Mouse (Mus musculus) bone marrow macrophage, adult 2 months (primary cell): ENCODE data around the gene Spint4. TPM values are rescaled to one million over a fixed set of nuclear protein-coding genes. Genes with fewer than 3 reads are reported as not detected.

Experiments used
- H3K27ac ChIP-seq: 2 replicates; pipeline ENCODE4 v1.5.1; 2012; ENCODE audit warnings: low read depth, low read length; ENCODE audit not compliant: insufficient read depth
- H3K4me1 ChIP-seq: 2 replicates; pipeline ENCODE4 v1.6.1; 2012; ENCODE audit warnings: low read length; ENCODE audit not compliant: control insufficient read depth, insufficient read depth
- H3K4me3 ChIP-seq: 2 replicates; pipeline ENCODE4 v1.5.1; 2012; ENCODE audit warnings: mild to moderate bottlenecking, low read length, moderate library complexity; ENCODE audit not compliant: insufficient read depth
- CTCF ChIP-seq: IDR thresholded peaks from 2 replicates; pipeline ENCODE4 v1.5.1; 2012; ENCODE audit warnings: low read depth, mild to moderate bottlenecking, low read length, moderate library complexity
- POLR2A ChIP-seq: IDR thresholded peaks from 2 replicates; pipeline ENCODE4 v1.6.1; 2012; ENCODE audit warnings: mild to moderate bottlenecking, low read depth, low read length, borderline replicate concordance
- polyA plus RNA-seq: library from polyadenylated mRNA; stranded (reverse); fragments of >200 nt; gene quantifications from 2 replicates; pipeline ENCODE4 v1.2.4, GENCODE M21; 2012; ENCODE audit not compliant: missing spikeins, insufficient read depth, insufficient read length

Gene Spint4
- polyA plus RNA-seq, 1 experiment, result not detected

DNA sequence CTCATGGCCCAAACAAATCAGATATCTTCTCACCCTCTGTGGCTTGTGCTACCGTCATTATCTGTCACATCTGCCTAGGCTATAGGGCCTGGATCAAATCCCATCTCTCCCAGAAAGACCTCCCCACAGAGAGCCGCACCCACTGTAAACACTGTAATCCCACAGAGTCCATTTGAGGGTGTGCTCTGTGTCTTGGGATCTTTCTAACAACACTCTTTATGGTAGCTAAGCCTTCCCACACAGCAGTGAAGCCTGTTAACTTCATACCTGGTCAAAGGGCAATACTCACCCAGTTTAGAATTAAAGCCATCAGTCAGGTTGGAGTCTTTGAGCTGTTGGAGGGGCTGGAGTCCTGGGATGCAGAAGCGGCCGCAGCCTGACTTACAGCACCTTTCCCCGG is 33.4 kb downstream of the Spint4 start:
- no peak overlapping the region for H3K27ac ChIP-seq
- H3K4me3 ChIP-seq, result no peak overlapping the region
- TF ChIP-seq CTCF (no peak), POLR2A (no peak)
- no peaks in the 10 kb centered on the region for H3K4me1 ChIP-seq

DNA sequence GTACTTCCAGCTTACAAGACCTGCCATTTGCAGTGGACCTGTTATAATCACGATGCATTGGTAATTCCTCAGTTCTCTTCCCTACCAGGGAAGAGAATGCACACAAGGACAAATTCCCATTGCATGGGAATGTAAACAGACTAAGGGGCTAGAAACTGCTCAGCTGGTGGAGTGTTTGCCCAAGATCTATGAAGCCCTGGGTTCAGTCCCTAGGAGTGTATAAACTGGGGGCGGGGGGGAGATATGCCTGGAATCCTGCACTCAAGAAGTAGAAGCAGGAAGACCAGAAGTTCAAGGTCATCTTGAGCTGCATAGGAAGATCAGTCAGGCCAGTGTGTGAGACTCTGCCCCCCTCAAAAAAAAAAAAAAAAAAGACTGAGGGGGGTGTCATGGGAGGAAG is 35.0 kb downstream of the Spint4 start:
- Histone ChIP-seq H3K4me1 (no peaks in the 10 kb centered on the region), H3K27ac (no peak overlapping the region), H3K4me3 (no peak overlapping the region)
- TF ChIP-seq CTCF (no peak), POLR2A (no peak)

DNA sequence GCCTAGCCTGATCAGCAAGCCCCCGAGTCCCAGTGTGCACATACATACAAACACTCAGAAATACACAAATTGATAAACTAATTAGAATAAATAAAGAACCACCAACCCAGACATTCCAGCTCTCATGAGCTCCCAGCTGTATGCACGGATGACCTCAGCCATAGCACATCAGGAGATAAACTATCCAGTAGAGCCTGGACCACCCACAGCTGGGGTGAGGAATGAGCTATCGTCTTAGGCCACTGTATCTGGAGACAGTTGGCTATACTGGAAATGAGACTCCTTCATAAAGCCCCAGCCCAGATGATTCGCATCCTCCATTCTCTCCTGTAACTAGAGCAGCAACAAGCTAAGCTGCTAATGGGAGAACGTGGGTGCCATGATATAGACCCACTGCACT is 36.5 kb downstream of the Spint4 start:
- Histone ChIP-seq H3K27ac (no peak overlapping the region), H3K4me1 (no peaks in the 10 kb centered on the region), H3K4me3 (no peak overlapping the region)
- TF ChIP-seq POLR2A (no peak), CTCF (no peak)

DNA sequence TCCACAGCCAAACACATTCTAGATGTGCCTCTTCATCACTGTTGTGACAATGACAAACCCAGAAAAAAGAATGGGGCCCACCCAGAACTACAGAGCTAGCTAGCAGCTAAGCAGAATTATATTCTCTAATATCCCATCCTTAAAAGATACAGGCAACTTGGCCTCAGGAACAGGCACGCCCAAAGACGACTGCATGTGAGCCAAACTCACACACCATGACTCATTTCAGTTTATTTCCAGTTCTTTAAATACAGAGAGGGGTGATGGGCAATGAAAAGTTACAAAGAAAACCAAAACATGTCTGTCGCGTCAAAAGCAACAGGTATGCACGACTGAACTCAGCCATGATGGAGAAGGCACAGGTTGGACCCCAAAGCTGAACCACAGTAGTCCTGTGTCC is 37.1 kb downstream of the Spint4 start:
- TF ChIP-seq POLR2A (no peak), CTCF (no peak)
- Histone ChIP-seq H3K27ac (no peak overlapping the region), H3K4me3 (no peak overlapping the region), H3K4me1 (no peaks in the 10 kb centered on the region)

DNA sequence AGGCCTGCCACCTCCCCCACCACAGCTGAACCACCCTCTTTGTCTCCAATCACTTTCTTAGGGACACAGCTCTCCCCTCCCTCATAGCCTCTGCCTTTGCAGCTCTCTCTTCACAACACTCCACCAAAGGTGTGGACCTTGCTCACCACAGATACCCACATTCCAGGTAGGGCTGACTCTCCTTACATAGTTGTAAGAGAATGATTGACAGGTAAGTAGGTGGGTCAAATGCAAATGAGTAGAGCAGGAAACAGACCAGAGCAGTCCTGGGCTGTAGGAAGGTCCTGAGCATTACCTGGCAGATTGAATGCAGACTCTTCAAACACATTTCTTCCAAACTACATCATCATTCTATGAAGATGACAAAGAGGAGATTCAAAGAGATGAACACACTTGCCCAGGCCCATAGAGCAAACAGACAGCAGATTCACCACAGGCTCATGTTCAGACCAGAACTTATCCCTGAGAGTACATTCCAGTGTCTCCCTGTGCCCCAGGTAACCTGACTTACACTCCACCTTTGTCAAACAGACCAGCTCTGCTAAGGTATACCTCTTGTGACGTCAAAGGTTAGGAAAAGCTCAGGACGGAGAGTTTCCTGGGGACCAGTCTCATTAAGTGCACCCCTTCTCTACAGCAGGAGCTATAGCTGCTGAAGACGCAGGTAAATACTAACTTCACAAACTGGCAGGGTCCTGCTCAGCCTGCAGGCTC is 39.2 kb downstream of the Spint4 start:
- Histone ChIP-seq H3K4me3 (no peak overlapping the region), H3K4me1 (no peaks in the 10 kb centered on the region), H3K27ac (no peak overlapping the region)
- TF ChIP-seq CTCF, result no peak

DNA sequence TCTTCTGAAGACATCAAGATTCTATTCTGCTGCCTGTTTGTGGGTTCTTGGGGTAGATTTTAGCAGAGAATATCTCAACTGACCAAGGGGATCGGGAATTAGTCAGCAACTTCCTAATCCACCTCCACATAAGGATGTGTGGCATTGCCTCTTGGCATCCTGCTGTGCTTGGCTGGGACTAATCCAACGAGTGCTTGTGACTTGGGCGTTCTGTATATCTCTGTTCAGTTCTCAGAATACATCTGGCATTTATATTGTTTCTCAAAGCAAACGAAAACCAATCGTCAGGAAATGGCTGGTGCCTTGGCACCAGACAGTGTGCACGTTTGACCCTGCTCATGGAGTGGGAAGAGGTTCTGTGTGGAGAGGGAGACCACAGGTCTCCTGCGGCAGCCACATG is 41.6 kb downstream of the Spint4 start:
- Histone ChIP-seq H3K27ac (no peak overlapping the region), H3K4me3 (no peak overlapping the region), H3K4me1 (peaks cover 1% of the 10 kb centered on the region)
- no peak for TF ChIP-seq CTCF
- TF ChIP-seq POLR2A, result no peak

DNA sequence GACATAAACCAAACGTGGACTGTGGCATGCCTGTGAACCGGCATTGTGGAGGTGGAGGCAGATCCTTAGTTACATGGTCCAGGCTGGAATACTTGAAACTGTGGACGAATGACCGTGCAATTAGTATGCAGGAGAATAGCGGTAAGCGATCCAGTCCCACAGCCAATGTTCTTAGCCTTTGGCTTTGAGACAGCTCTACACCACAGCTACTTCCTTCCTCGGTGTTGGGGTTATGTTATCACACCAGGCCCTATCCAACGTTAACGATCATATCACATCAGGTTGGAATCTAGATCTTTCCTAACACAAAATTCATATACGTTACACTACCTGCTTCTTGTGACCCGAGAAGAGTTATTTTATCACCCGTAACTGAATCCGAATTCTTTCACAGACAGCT is 46.7 kb downstream of the Spint4 start:
- peak overlapping the region; percentile 96 for H3K4me3 ChIP-seq
- TF ChIP-seq POLR2A, result no peak
- no peak overlapping the region for H3K27ac ChIP-seq
- H3K4me1 ChIP-seq, result peaks cover 21% of the 10 kb centered on the region

DNA sequence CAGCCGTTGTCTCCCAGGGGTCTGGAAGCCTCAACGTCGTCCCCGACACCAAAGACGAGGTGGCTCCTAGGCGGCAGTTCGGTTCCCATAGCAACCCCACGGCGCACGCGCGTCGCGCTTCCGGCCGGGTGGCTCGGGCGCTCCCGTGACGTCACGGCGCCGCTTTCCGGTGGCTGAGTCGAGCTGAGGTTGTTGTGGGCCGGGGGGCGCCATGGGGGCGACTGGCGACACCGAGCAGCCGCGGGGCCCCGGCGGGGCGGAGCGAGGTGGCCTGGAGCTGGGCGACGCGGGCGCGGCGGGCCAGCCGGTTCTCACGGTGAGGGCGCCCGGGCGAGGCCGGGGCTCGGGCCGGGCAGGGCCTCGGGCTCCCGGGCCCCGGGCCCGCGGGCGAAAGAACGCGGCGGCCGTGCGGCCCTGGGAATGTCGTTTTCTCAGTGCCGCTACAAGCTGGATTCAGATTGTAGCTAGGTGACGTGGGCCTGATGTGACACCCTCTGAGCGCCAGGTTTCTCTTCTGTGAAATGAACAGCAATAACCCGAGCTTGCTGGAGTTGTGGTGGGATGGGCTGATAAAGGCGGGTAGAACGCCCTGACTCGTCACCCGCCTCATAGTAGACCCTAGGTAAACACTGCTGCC is 47.7 kb downstream of the Spint4 start, which contains the start of the genes Wfdc3 and Dnttip1:
Wfdc3 (minus strand) TSS at position 89 of the 637 bp plus-strand sequence.
Dnttip1 (plus strand) TSS at position 141 of the 637 bp plus-strand sequence.
- peak within 1 kb of the TSS; percentile 25; the same call in 1 of the 2 replicates for H3K27ac ChIP-seq
- TF ChIP-seq CTCF, result no peak
- TF ChIP-seq POLR2A, result no peak
- H3K4me3 ChIP-seq, result peak within 1 kb of the TSS; percentile 96
- peaks cover 21% of the 10 kb centered on the region for H3K4me1 ChIP-seq

DNA sequence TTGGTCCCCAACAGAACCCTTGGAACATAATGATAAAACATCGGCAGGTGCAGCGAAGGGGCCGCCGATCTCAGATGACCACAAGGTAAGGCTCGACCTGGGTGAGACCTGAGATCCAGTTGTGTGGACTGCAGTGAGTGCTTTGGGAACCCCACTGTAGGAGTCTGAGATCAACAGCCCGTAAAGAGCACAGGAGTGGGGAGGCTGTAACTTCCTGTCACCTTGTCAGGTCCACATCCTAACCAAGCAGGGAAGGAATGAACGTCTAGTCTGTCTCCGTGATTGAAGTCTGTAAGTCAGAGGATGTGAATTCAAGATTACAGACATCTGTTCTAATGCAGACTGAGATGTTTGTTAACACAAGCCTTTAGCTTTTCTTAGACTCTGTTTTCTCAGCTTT is 48.4 kb downstream of the Spint4 start:
- Histone ChIP-seq H3K4me3 (peak overlapping the region; percentile 96), H3K4me1 (peaks cover 21% of the 10 kb centered on the region), H3K27ac (no peak overlapping the region)
- TF ChIP-seq CTCF (no peak), POLR2A (no peak)

DNA sequence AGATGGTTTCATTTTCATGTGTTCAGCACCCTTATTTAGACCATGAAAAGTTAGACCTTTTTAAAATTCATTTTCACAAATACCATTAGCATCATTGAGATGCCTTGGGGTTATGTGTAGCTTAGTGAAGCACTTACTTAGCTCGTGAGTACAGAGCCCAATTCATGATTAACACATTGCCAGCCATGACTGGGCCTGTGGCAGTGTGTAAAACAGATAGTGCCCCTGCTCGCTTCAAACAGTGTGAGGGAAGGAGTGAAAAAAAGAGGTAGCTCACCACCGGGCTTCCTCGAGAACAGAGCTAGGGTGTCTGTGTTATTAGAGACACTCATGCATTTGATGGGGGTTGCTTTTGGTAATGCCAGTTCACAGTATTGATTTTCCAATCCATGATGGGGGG is 49.9 kb downstream of the Spint4 start:
- Histone ChIP-seq H3K27ac (peak overlapping the region; percentile 17), H3K4me1 (peaks cover 21% of the 10 kb centered on the region), H3K4me3 (no peak overlapping the region)
- TF ChIP-seq CTCF, result no peak

DNA sequence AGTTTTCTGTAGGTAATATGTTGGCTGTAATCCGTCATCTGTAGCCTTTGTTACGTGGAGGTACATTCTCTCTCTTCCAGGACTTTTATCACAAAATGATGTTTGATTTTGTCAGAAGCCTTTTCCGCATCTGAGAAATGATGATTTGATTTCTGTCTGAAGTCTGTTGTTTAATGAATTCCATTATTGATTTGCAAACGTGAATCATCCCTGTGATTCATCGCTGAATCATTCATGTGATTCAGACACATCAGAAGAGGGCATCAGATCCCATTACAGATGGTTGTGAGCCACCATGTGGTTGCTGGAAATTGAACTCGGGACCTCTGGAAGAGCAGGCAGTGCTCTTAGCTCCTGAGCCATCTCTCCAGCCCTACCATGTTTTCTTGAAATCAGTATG is 50.7 kb downstream of the Spint4 start:
- Histone ChIP-seq H3K4me1 (peaks cover 21% of the 10 kb centered on the region), H3K27ac (peak overlapping the region; percentile 17)

More for the DNA sequence above, 50.7 kb downstream of the Spint4 start:
- H3K4me3 ChIP-seq, result no peak overlapping the region
- TF ChIP-seq POLR2A, result no peak
- TF ChIP-seq CTCF, result no peak

Other genes starting within 250 kb of the Spint4 start
- gene Sys1, start 241.5 kb upstream of the Spint4 start, polyA plus RNA-seq, result 33.3 and 33.9 TPM in 2 replicates
- gene Gm20458, start 237.5 kb upstream of the Spint4 start, polyA plus RNA-seq, result not detected in 2 replicates
- gene Trp53tg5, start 224.8 kb upstream of the Spint4 start, polyA plus RNA-seq, result not detected in 2 replicates
- gene Dbndd2, start 212.4 kb upstream of the Spint4 start, polyA plus RNA-seq, result 67.6 and 75.8 TPM in 2 replicates
- gene Pigt, start 201.0 kb upstream of the Spint4 start, polyA plus RNA-seq, result 58.5 and 80.9 TPM in 2 replicates
- gene Wfdc2, start 136.1 kb upstream of the Spint4 start, polyA plus RNA-seq, result not detected in 2 replicates
- gene Spint3, start 125.0 kb upstream of the Spint4 start, polyA plus RNA-seq, result not detected in 2 replicates
- not detected in 2 replicates for gene Wfdc6a, start 113.1 kb upstream of the Spint4 start, polyA plus RNA-seq
- not detected in 2 replicates for gene Eppin, start 104.9 kb upstream of the Spint4 start, polyA plus RNA-seq
- gene Wfdc6b, start 85.0 kb upstream of the Spint4 start, polyA plus RNA-seq, result not detected in 2 replicates
- not detected in 2 replicates for gene Wfdc8, start 84.9 kb upstream of the Spint4 start, polyA plus RNA-seq
- gene Wfdc16, start 59.7 kb upstream of the Spint4 start, polyA plus RNA-seq, result not detected in 2 replicates
- gene Wfdc10, start 42.5 kb upstream of the Spint4 start, polyA plus RNA-seq, result not detected in 2 replicates
- gene Wfdc9, start 41.9 kb upstream of the Spint4 start, polyA plus RNA-seq, result not detected in 2 replicates
- gene Wfdc11, start 24.4 kb upstream of the Spint4 start, polyA plus RNA-seq, result not detected in 2 replicates
- gene Wfdc13, start 13.4 kb upstream of the Spint4 start, polyA plus RNA-seq, result not detected in 2 replicates
- not detected in 2 replicates for gene Spint5, start 16.8 kb downstream of the Spint4 start, polyA plus RNA-seq
- gene Wfdc3, start 47.4 kb downstream of the Spint4 start, polyA plus RNA-seq, result not detected in 2 replicates
- 33.4 and 33.7 TPM in 2 replicates for gene Dnttip1, start 47.5 kb downstream of the Spint4 start, polyA plus RNA-seq
- gene Ube2c, start 71.4 kb downstream of the Spint4 start, polyA plus RNA-seq, result 93.9 and 99.8 TPM in 2 replicates
- gene Tnnc2, start 81.5 kb downstream of the Spint4 start, polyA plus RNA-seq, result 0.80 TPM in 1 of 2 replicates, not detected in the other
- gene Snx21, start 87.3 kb downstream of the Spint4 start, polyA plus RNA-seq, result 14.6 and 20.3 TPM in 2 replicates
- 26.8 and 27.6 TPM in 2 replicates for gene Acot8, start 106.4 kb downstream of the Spint4 start, polyA plus RNA-seq
- gene Zswim3, start 106.6 kb downstream of the Spint4 start, polyA plus RNA-seq, result 5.0 and 7.3 TPM in 2 replicates
- 5.7 and 5.8 TPM in 2 replicates for gene Zswim1, start 124.2 kb downstream of the Spint4 start, polyA plus RNA-seq
- 1.4 TPM in 1 of 2 replicates, not detected in the other for gene Spata25, start 130.0 kb downstream of the Spint4 start, polyA plus RNA-seq
- gene Ctsa, start 134.4 kb downstream of the Spint4 start, polyA plus RNA-seq, result 632 and 760 TPM in 2 replicates
- 21.0 and 25.4 TPM in 2 replicates for gene Neurl2, start 135.0 kb downstream of the Spint4 start, polyA plus RNA-seq
- gene Pltp, start 159.2 kb downstream of the Spint4 start, polyA plus RNA-seq, result 1,260 and 1,371 TPM in 2 replicates
- gene Pcif1, start 180.8 kb downstream of the Spint4 start, polyA plus RNA-seq, result 27.1 and 27.6 TPM in 2 replicates
- gene Zfp335, start 213.3 kb downstream of the Spint4 start, polyA plus RNA-seq, result 14.0 and 14.5 TPM in 2 replicates
- gene Mmp9, start 242.3 kb downstream of the Spint4 start, polyA plus RNA-seq, result 0.70 and 1.4 TPM in 2 replicates